Mouse (Mus musculus) limb, embryonic 11.5 days (tissue): ENCODE measurements around the gene Olfr71. TPM values are rescaled to one million over a fixed set of nuclear protein-coding genes. Genes with fewer than 3 reads are reported as not detected.

Experiments
- ATAC-seq: fragments of 200-750 bp; cut with Nextera tagmentation; 2 replicates; pipeline ENCODE4 v1.8.0; 2017; ENCODE audit warnings: low read depth; ENCODE audit not compliant: insufficient number of reproducible peaks, low FRiP score, low TSS enrichment
- DNase-seq: peaks from one replicate; pipeline ENCODE4 v3.0.0-alpha.2; 2015; ENCODE audit warnings: low spot score
- H3K27ac ChIP-seq: fragments of 300-500 bp; sonication (generic); replicated peaks from 2 replicates; pipeline ENCODE4 v1.5.1; 2014; ENCODE audit warnings: low read depth, mild to moderate bottlenecking, low read length
- H3K27me3 ChIP-seq: fragments of 300-500 bp; sonication (generic); 2 replicates; pipeline ENCODE4 v1.6.1; 2014; ENCODE audit warnings: mild to moderate bottlenecking, low read length, mixed read lengths; ENCODE audit not compliant: control insufficient read depth, insufficient read depth
- H3K36me3 ChIP-seq: fragments of 300-500 bp; sonication (generic); 2 replicates; pipeline ENCODE4 v1.6.1; 2014; ENCODE audit warnings: mild to moderate bottlenecking, low read length, moderate library complexity, mixed read lengths; ENCODE audit not compliant: control insufficient read depth, insufficient read depth
- H3K4me1 ChIP-seq: fragments of 300-500 bp; sonication (generic); 2 replicates; pipeline ENCODE4 v1.6.1; 2014; ENCODE audit warnings: low read length, mixed read lengths; ENCODE audit not compliant: control insufficient read depth, insufficient read depth
- H3K4me2 ChIP-seq: fragments of 300-500 bp; sonication (generic); 2 replicates; pipeline ENCODE4 v1.6.1; 2014; ENCODE audit warnings: low read depth, mild to moderate bottlenecking, moderate library complexity; ENCODE audit not compliant: severe bottlenecking
- H3K4me3 ChIP-seq: fragments of 300-500 bp; sonication (generic); 2 replicates; pipeline ENCODE4 v1.5.1; 2014; ENCODE audit warnings: low read depth, low read length
- H3K9ac ChIP-seq: fragments of 300-500 bp; sonication (generic); 2 replicates; pipeline ENCODE4 v1.6.1; 2014; ENCODE audit warnings: mild to moderate bottlenecking, low read length
- H3K9me3 ChIP-seq: fragments of 300-500 bp; sonication (generic); 2 replicates; pipeline ENCODE4 v1.6.1; 2016; ENCODE audit warnings: low read length; ENCODE audit not compliant: control insufficient read depth
- WGBS: fragments of 180-500 bp; shearing (Covaris S2); extraction: QIAGEN DNeasy Blood & Tissue Kit; methylation state at CpG from one replicate; pipeline ENCODE4 v1.1.7; 2014; 5-methylcytosine and 5-hydroxymethylcytosine counted together
- polyA plus RNA-seq: library from polyadenylated mRNA; unstranded; fragments of >200 nt; fragmentation: Nextera tagmentation; extraction: Ambion mirVana; gene quantifications from 2 replicates; pipeline ENCODE4 v1.2.1, GENCODE M21; 2014

The Olfr71 gene
- polyA plus RNA-seq, 1 experiment from 2014 or later = not detected

DNA sequence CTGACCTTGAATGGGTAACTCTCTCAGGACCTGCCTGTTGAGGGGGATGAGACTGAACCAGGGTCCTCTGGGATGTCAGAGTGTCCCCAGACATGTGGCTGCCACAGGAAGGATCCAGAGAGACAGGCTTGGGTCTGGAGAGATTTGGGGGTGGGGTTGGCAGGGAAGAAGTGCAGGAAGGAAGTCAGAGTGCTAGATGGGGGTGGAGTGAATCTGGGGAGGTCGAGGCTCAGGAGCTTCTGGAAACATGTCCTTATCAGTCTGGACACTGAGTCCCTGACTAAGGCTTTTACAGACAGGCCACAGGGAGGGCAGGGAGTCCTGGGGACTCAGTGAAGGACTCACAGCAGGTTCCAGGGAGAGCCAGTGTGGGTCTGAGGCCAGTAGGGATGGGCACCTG is 22.1 kb upstream of the Olfr71 start:
- no peaks in the 10 kb centered on the region for H3K9me3 ChIP-seq
- H3K27ac ChIP-seq = no peak overlapping the region
- 0 out of 2 replicates have a peak, but pooled peaks cover 5% of the 10 kb centered on the region for H3K4me1 ChIP-seq
- WGBS = 40% methylated on average over 1 of the region's 1 CpGs
- ATAC-seq = no peak
- H3K9ac ChIP-seq = no peak overlapping the region
- no peak for DNase-seq
- no peaks in the 10 kb centered on the region for H3K36me3 ChIP-seq
- no peaks in the 10 kb centered on the region for H3K27me3 ChIP-seq
- no peak overlapping the region for H3K4me3 ChIP-seq
- H3K4me2 ChIP-seq = no peak overlapping the region

DNA sequence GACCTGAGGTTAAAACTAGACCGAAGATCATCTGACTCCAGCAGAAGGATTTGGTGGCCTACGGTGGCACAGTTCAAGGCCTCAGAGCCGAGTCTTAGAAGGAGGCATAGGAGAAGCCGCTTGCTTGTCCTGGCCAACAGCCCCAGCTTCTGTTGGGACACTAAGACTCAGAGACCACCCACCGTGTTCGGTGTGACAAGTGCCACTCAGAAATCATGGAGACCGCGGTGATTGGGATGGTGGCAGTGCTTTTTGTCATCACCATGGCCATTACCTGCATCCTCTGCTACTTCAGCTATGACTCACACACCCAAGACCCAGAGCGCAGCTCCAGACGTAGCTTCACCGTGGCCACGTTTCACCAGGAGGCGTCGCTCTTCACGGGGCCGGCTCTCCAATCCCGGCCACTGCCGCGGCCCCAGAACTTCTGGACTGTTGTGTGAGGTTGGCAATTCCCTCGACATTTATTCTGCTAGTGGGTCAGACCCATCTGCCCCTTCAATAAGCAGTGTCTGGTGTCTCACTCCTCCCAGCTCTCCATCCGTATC is 20.8 kb upstream of the Olfr71 start:
- H3K4me3 ChIP-seq = no peak overlapping the region
- no peak overlapping the region for H3K27ac ChIP-seq
- DNase-seq (no peak), ATAC-seq (no peak)
- 70% methylated on average over 21 of the region's 21 CpGs for WGBS
- no peak overlapping the region for H3K4me2 ChIP-seq
- H3K9ac ChIP-seq = no peak overlapping the region
- no peaks in the 10 kb centered on the region for H3K27me3 ChIP-seq
- H3K4me1 ChIP-seq = 0 out of 2 replicates have a peak, but pooled peaks cover 2% of the 10 kb centered on the region
- H3K36me3 ChIP-seq = no peaks in the 10 kb centered on the region
- H3K9me3 ChIP-seq = no peaks in the 10 kb centered on the region

DNA sequence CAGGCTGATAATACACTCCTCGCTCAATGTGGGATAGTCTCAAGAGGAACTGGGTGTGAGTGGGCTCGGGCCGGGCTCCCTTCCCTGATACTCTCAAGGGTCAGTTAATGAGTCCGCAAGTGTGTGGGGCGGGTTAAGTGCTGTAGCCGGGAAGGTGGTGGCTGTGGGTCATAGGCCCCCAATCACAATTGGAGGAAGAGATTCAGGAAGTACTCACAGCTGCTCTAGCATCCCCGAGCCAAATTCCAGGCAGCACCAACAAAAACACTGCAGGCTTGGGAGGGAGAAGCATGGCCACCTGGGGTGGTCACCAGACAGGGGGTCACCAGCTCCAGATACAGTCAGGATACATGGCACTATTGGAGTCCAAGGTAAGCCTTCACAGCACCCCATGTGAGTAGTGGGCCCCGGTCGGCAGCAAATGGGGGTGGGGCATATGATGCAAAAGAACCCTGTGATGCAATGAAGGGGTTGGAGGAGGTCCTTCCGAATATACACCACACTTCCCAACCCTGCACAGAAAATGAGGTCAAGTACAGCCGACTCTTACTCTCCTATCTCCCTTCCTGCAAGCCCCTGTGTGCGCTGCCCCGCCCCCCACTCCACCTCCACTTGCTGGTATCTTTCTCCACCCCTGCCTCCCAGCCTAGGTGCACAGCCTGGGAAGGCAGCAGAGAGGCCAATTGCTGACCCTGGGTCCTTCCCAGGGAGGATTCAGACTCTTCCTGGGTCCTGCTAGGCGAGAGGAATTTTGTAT is 19.9 kb upstream of the Olfr71 start, which contains the start of gene Spaar:
Gene Spaar, plus strand, starts transcription at position 241 of the 757 bp plus-strand sequence.
- ATAC-seq = no peak
- 0 out of 2 replicates have a peak, but pooled peaks cover 2% of the 10 kb centered on the region for H3K4me1 ChIP-seq
- H3K36me3 ChIP-seq = no peaks in the 10 kb centered on the region
- DNase-seq = no peak
- H3K27me3 ChIP-seq = no peaks in the 10 kb centered on the region
- no peaks in the 10 kb centered on the region for H3K9me3 ChIP-seq
- H3K4me3 ChIP-seq = no peak within 1 kb of the TSS
- no peak within 1 kb of the TSS for H3K9ac ChIP-seq
- 69% methylated on average over 14 of the region's 14 CpGs for WGBS
- no peak within 1 kb of the TSS for H3K4me2 ChIP-seq
- H3K27ac ChIP-seq = no peak within 1 kb of the TSS

- H3K27ac ChIP-seq = no peak overlapping the region
- no peak for ATAC-seq
- no peaks in the 10 kb centered on the region for H3K36me3 ChIP-seq
- no peaks in the 10 kb centered on the region for H3K9me3 ChIP-seq
- no peak overlapping the region for H3K4me3 ChIP-seq
- H3K4me1 ChIP-seq = 0 out of 2 replicates have a peak, but pooled peaks cover 2% of the 10 kb centered on the region
- no peak overlapping the region for H3K4me2 ChIP-seq
- DNase-seq = no peak
- no peak overlapping the region for H3K9ac ChIP-seq
- 78% methylated on average over 3 of the region's 3 CpGs for WGBS
- H3K27me3 ChIP-seq = no peaks in the 10 kb centered on the region
Observed at GRCm38 (mm10) chr4:43729126-43729525, 19.1 kb upstream of the Olfr71 start.

DNA sequence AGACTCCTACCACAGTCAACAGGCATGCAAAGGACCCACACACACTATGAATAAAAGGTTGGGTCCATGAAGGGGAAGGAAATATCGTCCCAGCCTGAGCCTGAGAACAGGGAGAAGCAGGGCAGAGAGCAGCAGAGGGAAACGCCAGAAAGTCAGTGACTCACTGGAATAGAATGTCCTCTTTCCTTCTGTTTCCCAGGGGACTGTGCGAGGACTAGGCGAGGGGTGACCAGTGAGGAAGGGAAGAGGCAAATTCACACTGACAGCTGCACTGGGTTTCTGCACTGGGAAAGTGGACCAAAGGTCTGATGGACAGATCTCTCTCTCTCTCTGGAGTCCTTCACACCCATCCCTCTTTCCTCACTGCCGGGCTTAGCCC is 18.5 kb upstream of the Olfr71 start:
- H3K27me3 ChIP-seq = no peaks in the 10 kb centered on the region
- no peak overlapping the region for H3K27ac ChIP-seq
- 71% methylated on average over 5 of the region's 5 CpGs for WGBS
- no peak overlapping the region for H3K9ac ChIP-seq
- no peaks in the 10 kb centered on the region for H3K9me3 ChIP-seq
- 0 out of 2 replicates have a peak, but pooled peaks cover 2% of the 10 kb centered on the region for H3K4me1 ChIP-seq
- ATAC-seq = no peak
- H3K36me3 ChIP-seq = no peaks in the 10 kb centered on the region
- H3K4me3 ChIP-seq = no peak overlapping the region
- H3K4me2 ChIP-seq = no peak overlapping the region
- DNase-seq = no peak

- no peak overlapping the region for H3K27ac ChIP-seq
- ATAC-seq = no peak
Observed at GRCm38 (mm10) chr4:43727718-43728575, 17.9 kb upstream of the Olfr71 start.

DNA sequence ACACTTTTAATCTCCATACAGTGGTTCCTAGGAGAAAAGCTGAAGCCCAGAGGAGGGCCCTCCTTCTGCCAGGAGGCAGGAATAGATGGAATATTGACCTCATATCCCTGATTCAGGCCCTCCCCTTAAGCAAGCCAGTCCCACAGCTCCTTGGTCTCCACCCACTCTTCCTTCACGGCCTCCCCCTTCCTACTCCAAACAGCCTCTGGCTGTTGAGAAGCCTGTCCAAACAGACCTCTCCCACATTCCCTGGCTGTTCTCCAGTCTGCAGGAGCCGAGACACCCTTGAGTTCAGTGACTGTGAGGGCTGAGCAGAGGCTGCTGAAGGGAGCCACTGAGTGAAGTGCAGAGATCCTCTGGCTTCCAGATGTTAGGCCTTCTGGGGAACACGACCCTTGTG is 16.9 kb upstream of the Olfr71 start, which contains the start of gene Hrct1:
Gene Hrct1, plus strand, starts transcription at position 194 of the 400 bp plus-strand sequence.
- ATAC-seq (no peak), DNase-seq (no peak)
- Histone ChIP-seq H3K9me3 (no peaks in the 10 kb centered on the region), H3K9ac (no peak within 1 kb of the TSS), H3K4me1 (0 out of 2 replicates have a peak, but pooled peaks cover 2% of the 10 kb centered on the region), H3K27ac (no peak within 1 kb of the TSS), H3K36me3 (no peaks in the 10 kb centered on the region), H3K4me3 (no peak within 1 kb of the TSS), H3K27me3 (no peaks in the 10 kb centered on the region), H3K4me2 (no peak within 1 kb of the TSS)
- WGBS = 34% methylated on average over 3 of the region's 3 CpGs

More at GRCm38 (mm10) chr4:43727718-43728575, 17.9 kb upstream of the Olfr71 start:
- H3K36me3 ChIP-seq = no peaks in the 10 kb centered on the region
- no peaks in the 10 kb centered on the region for H3K9me3 ChIP-seq
- no peak overlapping the region for H3K4me2 ChIP-seq
- no peak overlapping the region for H3K9ac ChIP-seq
- H3K27me3 ChIP-seq = no peaks in the 10 kb centered on the region
- DNase-seq = no peak
- no peak overlapping the region for H3K4me3 ChIP-seq
- H3K4me1 ChIP-seq = 0 out of 2 replicates have a peak, but pooled peaks cover 2% of the 10 kb centered on the region
- 73% methylated on average over 7 of the region's 7 CpGs for WGBS
